Mouse (Mus musculus): ENCODE results near the gene Stk4. TPM values are rescaled to one million over a fixed set of nuclear protein-coding genes. Genes with fewer than 3 reads are reported as not detected.

The Stk4 gene
- total RNA-seq, 2 experiments from 2014 or later: 55.6 to 74.0 TPM

- ATAC-seq (replicated peaks; ENCODE audit: low FRiP score, poor library complexity, severe bottlenecking): no peak
These were observed 49.4 kb downstream of the Stk4 start for GRCm38 (mm10) chr2:164119503-164119902.

- ATAC-seq (replicated peaks; ENCODE audit: low FRiP score, poor library complexity, severe bottlenecking): no peak
These were observed 53.1 kb downstream of the Stk4 start for GRCm38 (mm10) chr2:164123169-164123766.

- no peak for ATAC-seq (replicated peaks; ENCODE audit: low FRiP score, poor library complexity, severe bottlenecking)
These were observed 56.4 kb downstream of the Stk4 start for GRCm38 (mm10) chr2:164126533-164126955.

GRCm38 (mm10) chr2:164127297-164127696 is 57.2 kb downstream of the Stk4 start:
- ATAC-seq (replicated peaks; ENCODE audit: low FRiP score, poor library complexity, severe bottlenecking): no peak

- ATAC-seq (replicated peaks; ENCODE audit: low FRiP score, poor library complexity, severe bottlenecking): no peak
These were observed 58.7 kb downstream of the Stk4 start for GRCm38 (mm10) chr2:164128576-164129411.

- no peak for ATAC-seq (replicated peaks; ENCODE audit: low FRiP score, poor library complexity, severe bottlenecking)
These were observed 61.5 kb downstream of the Stk4 start for GRCm38 (mm10) chr2:164131586-164131985.

GRCm38 (mm10) chr2:164134563-164134962 is 64.4 kb downstream of the Stk4 start:
- no peak for ATAC-seq (replicated peaks; ENCODE audit: low FRiP score, poor library complexity, severe bottlenecking)

GRCm38 (mm10) chr2:164135367-164135766 is 65.2 kb downstream of the Stk4 start:
- ATAC-seq (replicated peaks; ENCODE audit: low FRiP score, poor library complexity, severe bottlenecking): no peak

- no peak for ATAC-seq (replicated peaks; ENCODE audit: low FRiP score, poor library complexity, severe bottlenecking)
These were observed 66.3 kb downstream of the Stk4 start for GRCm38 (mm10) chr2:164136393-164136792.

GRCm38 (mm10) chr2:164137754-164138153 is 67.6 kb downstream of the Stk4 start:
- ATAC-seq (replicated peaks; ENCODE audit: low FRiP score, poor library complexity, severe bottlenecking): no peak

GRCm38 (mm10) chr2:164142021-164142420 is 71.9 kb downstream of the Stk4 start:
- no peak for ATAC-seq (replicated peaks; ENCODE audit: low FRiP score, poor library complexity, severe bottlenecking)

- ATAC-seq (replicated peaks; ENCODE audit: low FRiP score, poor library complexity, severe bottlenecking): no peak
These were observed 73.9 kb downstream of the Stk4 start for GRCm38 (mm10) chr2:164144025-164144424.

- no peak for ATAC-seq (replicated peaks; ENCODE audit: low FRiP score, poor library complexity, severe bottlenecking)
These were observed 74.4 kb downstream of the Stk4 start for GRCm38 (mm10) chr2:164144541-164144940.

- no peak for ATAC-seq (replicated peaks; ENCODE audit: low FRiP score, poor library complexity, severe bottlenecking)
These were observed 76.4 kb downstream of the Stk4 start for GRCm38 (mm10) chr2:164146556-164146955.

- ATAC-seq (replicated peaks; ENCODE audit: low FRiP score, poor library complexity, severe bottlenecking): no peak
These were observed 80.1 kb downstream of the Stk4 start for GRCm38 (mm10) chr2:164150086-164150760.

- no peak for ATAC-seq (replicated peaks; ENCODE audit: low FRiP score, poor library complexity, severe bottlenecking)
These were observed 82.2 kb downstream of the Stk4 start for GRCm38 (mm10) chr2:164152341-164152740.

GRCm38 (mm10) chr2:164154007-164154406 is 83.9 kb downstream of the Stk4 start:
- ATAC-seq (replicated peaks; ENCODE audit: low FRiP score, poor library complexity, severe bottlenecking): no peak

GRCm38 (mm10) chr2:164156158-164156557 is 86.0 kb downstream of the Stk4 start:
- no peak for ATAC-seq (replicated peaks; ENCODE audit: low FRiP score, poor library complexity, severe bottlenecking)

- ATAC-seq (replicated peaks; ENCODE audit: low FRiP score, poor library complexity, severe bottlenecking): no peak
These were observed 88.7 kb downstream of the Stk4 start for GRCm38 (mm10) chr2:164158838-164159237.

- ATAC-seq (replicated peaks; ENCODE audit: low FRiP score, poor library complexity, severe bottlenecking): no peak
These were observed 91.5 kb downstream of the Stk4 start for GRCm38 (mm10) chr2:164161515-164162055.
